Mouse (Mus musculus) heart, embryonic 14.5 days (tissue): ENCODE data around the gene Vill. TPM values are rescaled to one million over a fixed set of nuclear protein-coding genes. Genes with fewer than 3 reads are reported as not detected.

Experiments used
- ATAC-seq: fragments of 200-750 bp; cut with Nextera tagmentation; 2 replicates; pipeline ENCODE4 v1.8.0; 2017; ENCODE audit warnings: low read depth, moderate TSS enrichment; ENCODE audit not compliant: insufficient number of reproducible peaks, insufficient read depth, low FRiP score
- H3K27ac ChIP-seq, 2 experiments: fragments of 200-500 bp in 1 of 2; fragments of 300-500 bp in 1 of 2; sonication (generic) in 1 of 2; replicated peaks in 1 of 2; 2 replicates each; pipeline ENCODE4 v1.5.1; 2012 to 2014; ENCODE audit warnings: low read depth in 2 of 2, low read length in 2 of 2, control low read depth in 1 of 2, mild to moderate bottlenecking in 1 of 2, mixed read lengths in 1 of 2; ENCODE audit not compliant: control insufficient read depth in 1 of 2, insufficient read depth in 1 of 2
- H3K27me3 ChIP-seq: fragments of 300-500 bp; sonication (generic); 2 replicates; pipeline ENCODE4 v1.6.1; 2014; ENCODE audit warnings: mild to moderate bottlenecking, low read length, control low read depth; ENCODE audit not compliant: control insufficient read depth, insufficient read depth
- H3K36me3 ChIP-seq: fragments of 300-500 bp; sonication (generic); 2 replicates; pipeline ENCODE4 v1.6.1; 2014; ENCODE audit warnings: mild to moderate bottlenecking, control low read depth, low read length, mixed read lengths; ENCODE audit not compliant: control insufficient read depth, insufficient read depth
- H3K4me1 ChIP-seq, 2 experiments: fragments of 200-500 bp in 1 of 2; fragments of 300-500 bp in 1 of 2; sonication (generic) in 1 of 2; 2 replicates each; pipeline ENCODE4 v1.6.1; 2012 to 2014; ENCODE audit warnings: low read length in 2 of 2, control low read depth in 1 of 2, mixed read lengths in 1 of 2; ENCODE audit not compliant: control insufficient read depth in 2 of 2, insufficient read depth in 2 of 2
- H3K4me2 ChIP-seq: fragments of 300-500 bp; sonication (generic); 2 replicates; pipeline ENCODE4 v1.6.1; 2014; ENCODE audit warnings: mild to moderate bottlenecking, low read length
- H3K4me3 ChIP-seq, 2 experiments: fragments of 200-500 bp in 1 of 2; fragments of 300-500 bp in 1 of 2; sonication (generic) in 1 of 2; 2 replicates each; pipeline ENCODE4 v1.5.1; 2012 to 2014; ENCODE audit warnings: low read length in 2 of 2, mild to moderate bottlenecking in 2 of 2, control low read depth in 1 of 2, low read depth in 1 of 2, moderate library complexity in 1 of 2; ENCODE audit not compliant: control insufficient read depth in 1 of 2, insufficient read depth in 1 of 2
- H3K9ac ChIP-seq: fragments of 300-500 bp; sonication (generic); 2 replicates; pipeline ENCODE4 v1.6.1; 2014; ENCODE audit warnings: mild to moderate bottlenecking, low read length
- H3K9me3 ChIP-seq: fragments of 300-500 bp; sonication (generic); 2 replicates; pipeline ENCODE4 v1.6.1; 2016; ENCODE audit warnings: low read length, control low read depth; ENCODE audit not compliant: control insufficient read depth
- WGBS: fragments of 180-500 bp; shearing (Covaris S2); extraction: QIAGEN DNeasy Blood & Tissue Kit; methylation state at CpG from one replicate; pipeline ENCODE4 v1.1.7; 2014; 5-methylcytosine and 5-hydroxymethylcytosine counted together
- polyA plus RNA-seq: library from polyadenylated mRNA; unstranded; fragments of >200 nt; fragmentation: Nextera tagmentation; extraction: Ambion mirVana; gene quantifications from 2 replicates; pipeline ENCODE4 v1.2.1, GENCODE M21; 2014

The Vill gene
- polyA plus RNA-seq, 1 experiment from 2014 or later, result 10.7 TPM

DNA sequence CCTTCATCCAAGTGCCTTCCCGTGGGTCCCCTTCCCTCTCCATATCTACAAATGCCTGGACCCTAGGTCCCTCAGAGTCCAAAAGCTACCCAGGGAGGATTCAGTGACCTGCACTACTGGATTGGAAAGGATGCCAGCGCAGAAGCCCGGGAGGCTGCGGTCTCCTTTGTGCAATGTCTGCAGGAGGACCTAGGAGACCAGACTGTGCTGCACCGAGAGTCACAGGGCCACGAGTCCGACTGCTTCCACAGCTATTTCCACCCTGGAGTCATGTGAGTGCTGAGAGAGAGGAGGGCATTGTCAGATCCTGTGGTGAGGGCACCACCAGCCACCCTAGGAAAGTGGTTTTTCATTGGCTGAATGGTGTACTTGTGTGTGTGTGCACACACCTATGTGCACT, 5.7 kb downstream of the Vill start:
- 66% methylated on average over 7 of the region's 7 CpGs for WGBS
- H3K27ac ChIP-seq, result no peak overlapping the region
- H3K27me3 ChIP-seq, result no peaks in the 10 kb centered on the region
- no peak overlapping the region for H3K4me2 ChIP-seq
- no peak overlapping the region for H3K4me3 ChIP-seq
- no peak overlapping the region; the same call in 1 of the 2 replicates for H3K9ac ChIP-seq
- peaks cover 3 to 7% of the 10 kb centered on the region in 2 experiments; a peak in 2 of 4 replicates for H3K4me1 ChIP-seq
- no peaks in the 10 kb centered on the region for H3K9me3 ChIP-seq
- ATAC-seq, result no peak
- no peaks in the 10 kb centered on the region for H3K36me3 ChIP-seq

DNA sequence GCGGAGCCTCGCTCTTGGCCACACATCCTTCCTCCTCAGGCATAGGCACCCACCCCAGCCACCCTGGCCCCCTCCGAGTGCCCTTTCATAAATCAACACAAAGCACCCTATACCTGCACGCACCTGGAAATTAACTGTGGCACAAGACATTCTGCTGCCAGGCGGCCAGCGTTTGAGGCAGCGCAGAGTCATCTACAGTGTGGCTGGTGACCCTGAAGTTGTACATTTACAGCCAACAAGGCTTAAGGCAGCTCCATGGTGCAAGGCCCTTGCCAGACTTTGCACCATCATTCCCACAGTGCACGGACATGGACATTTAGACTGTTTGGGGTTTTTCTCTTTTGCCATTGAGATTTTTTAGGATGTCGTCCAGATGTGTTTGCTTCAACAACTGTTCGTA, 8.1 kb downstream of the Vill start:
- no peak for ATAC-seq
- Histone ChIP-seq H3K27ac (no peak overlapping the region), H3K9ac (no peak overlapping the region), H3K4me1 (peaks cover 2 to 3% of the 10 kb centered on the region in 2 experiments; a peak in 2 of 4 replicates), H3K4me3 (no peak overlapping the region), H3K27me3 (no peaks in the 10 kb centered on the region), H3K4me2 (no peak overlapping the region), H3K9me3 (no peaks in the 10 kb centered on the region), H3K36me3 (no peaks in the 10 kb centered on the region)
- WGBS, result 86% methylated on average over 10 of the region's 10 CpGs

DNA sequence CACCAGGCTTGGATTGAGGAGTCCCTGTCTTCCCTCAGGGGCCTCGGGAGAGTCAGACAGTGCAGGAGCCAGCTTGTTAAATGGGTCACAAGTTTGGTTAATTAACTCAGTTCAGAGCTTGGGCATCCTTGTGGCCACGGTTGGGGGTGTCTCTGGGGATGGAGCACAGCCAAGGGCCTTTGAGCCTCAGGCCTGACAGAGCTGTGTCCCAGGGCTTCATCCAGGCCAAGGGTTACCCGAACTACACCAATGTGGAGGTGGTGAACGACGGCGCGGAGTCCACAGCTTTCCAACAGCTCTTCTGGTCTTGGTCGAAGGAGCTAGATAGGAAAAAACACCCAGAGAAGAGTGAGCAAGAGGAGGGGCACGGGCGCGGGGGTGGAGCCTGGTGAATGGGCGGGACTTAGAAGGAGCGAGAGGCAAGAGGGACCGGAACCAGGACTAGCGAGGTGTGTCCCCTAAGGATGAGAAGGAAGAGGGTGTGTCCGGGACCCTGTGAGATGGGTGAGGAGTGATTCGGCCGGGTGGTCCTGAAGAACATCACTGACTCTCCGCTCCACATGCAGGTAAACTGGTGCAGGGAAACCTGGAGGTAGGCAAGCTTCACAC, 10.6 kb downstream of the Vill start:
- ATAC-seq, result no peak

DNA sequence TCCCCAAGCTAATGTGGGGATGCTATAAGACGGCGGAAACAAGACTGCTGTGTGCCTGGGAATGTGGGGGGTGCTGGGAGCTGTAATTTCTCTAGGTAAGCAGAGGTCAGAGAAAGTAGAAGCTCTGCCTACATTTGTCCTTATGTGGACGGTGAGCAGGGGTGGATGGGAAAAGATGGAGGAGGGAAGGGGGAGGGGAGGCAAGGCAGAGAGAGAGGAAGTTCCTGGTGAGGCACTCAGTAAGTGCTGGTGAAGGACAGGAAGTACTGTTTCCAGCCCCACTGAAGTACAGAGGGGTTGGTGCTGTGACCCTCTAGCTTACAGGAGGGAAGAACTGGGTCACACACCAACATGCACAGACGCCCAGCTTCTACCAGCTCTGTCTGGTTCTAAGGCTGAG, 11.7 kb downstream of the Vill start:
- Histone ChIP-seq H3K9me3 (no peaks in the 10 kb centered on the region), H3K36me3 (no peaks in the 10 kb centered on the region), H3K4me2 (no peak overlapping the region), H3K27me3 (no peaks in the 10 kb centered on the region), H3K27ac (no peak overlapping the region), H3K4me3 (no peak overlapping the region), H3K9ac (no peak overlapping the region), H3K4me1 (peaks cover 0 to 3% of the 10 kb centered on the region in 2 experiments; a peak in 2 of 4 replicates)
- 57% methylated on average over 4 of the region's 4 CpGs for WGBS
- ATAC-seq, result no peak

More for the DNA sequence above, 10.6 kb downstream of the Vill start:
- H3K36me3 ChIP-seq, result no peaks in the 10 kb centered on the region
- no peak overlapping the region for H3K4me3 ChIP-seq
- H3K27me3 ChIP-seq, result no peaks in the 10 kb centered on the region
- 20% methylated on average over 19 of the region's 19 CpGs for WGBS
- H3K9me3 ChIP-seq, result no peaks in the 10 kb centered on the region
- H3K27ac ChIP-seq, result no peak overlapping the region
- no peak overlapping the region for H3K9ac ChIP-seq
- H3K4me2 ChIP-seq, result peak overlapping the region; percentile 27; the same call in 1 of the 2 replicates
- peaks cover 2 to 3% of the 10 kb centered on the region in 2 experiments; a peak in 2 of 4 replicates for H3K4me1 ChIP-seq

DNA sequence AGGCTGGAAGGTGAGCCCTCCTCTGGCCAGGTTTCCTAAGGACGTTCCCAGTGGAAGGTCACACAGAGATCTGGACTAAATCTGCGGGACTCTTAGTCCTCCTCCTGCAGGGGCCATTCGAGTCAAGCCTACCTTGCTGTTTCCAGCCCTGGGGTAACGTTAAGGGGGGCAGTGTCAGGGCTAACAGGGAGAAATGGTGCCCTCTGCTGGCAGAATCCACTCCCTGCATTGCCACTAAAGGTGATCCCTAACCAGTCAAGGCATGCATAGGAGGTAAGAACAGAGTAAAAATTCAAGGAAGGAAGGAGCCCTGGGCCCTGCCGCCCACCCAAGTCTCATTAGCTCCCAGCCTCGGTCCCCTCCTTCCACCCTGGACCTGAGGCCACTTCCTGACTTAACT, 15.0 kb downstream of the Vill start:
- Histone ChIP-seq H3K9ac (no peak overlapping the region), H3K4me2 (no peak overlapping the region), H3K27me3 (no peaks in the 10 kb centered on the region), H3K36me3 (peaks cover 15% of the 10 kb centered on the region), H3K27ac (no peak overlapping the region), H3K4me3 (no peak overlapping the region), H3K9me3 (no peaks in the 10 kb centered on the region), H3K4me1 (peaks cover 3 to 9% of the 10 kb centered on the region in 2 experiments; a peak in 2 of 4 replicates)
- ATAC-seq, result no peak
- 3% methylated on average over 6 of the region's 6 CpGs for WGBS

DNA sequence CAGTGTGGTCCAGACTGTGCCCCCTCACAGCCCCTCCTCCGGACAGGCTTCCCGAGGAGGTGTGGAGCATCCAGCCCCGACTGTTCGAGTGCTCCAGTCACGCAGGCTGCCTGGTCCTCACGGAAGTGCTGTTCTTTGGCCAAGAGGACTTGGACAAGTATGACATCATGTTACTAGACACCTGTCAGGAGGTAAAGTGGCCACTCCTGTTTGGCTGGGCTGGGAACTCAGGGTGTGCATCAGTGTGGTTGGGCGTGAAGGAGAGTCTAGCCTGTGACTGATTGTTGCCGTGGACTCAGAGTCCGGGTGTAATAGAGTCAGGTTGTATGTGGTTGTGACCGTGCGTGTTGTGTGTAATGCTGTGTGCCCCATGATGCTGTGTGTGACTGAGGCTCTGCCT, 15.7 kb downstream of the Vill start:
- peaks cover 22% of the 10 kb centered on the region for H3K36me3 ChIP-seq
- no peak overlapping the region for H3K9ac ChIP-seq
- no peak overlapping the region for H3K27ac ChIP-seq
- no peak overlapping the region for H3K4me3 ChIP-seq
- 75% methylated on average over 11 of the region's 11 CpGs for WGBS
- no peaks in the 10 kb centered on the region for H3K27me3 ChIP-seq
- H3K4me2 ChIP-seq, result no peak overlapping the region
- ATAC-seq, result no peak
- H3K4me1 ChIP-seq, result peaks cover 4 to 10% of the 10 kb centered on the region in 2 experiments
- no peaks in the 10 kb centered on the region for H3K9me3 ChIP-seq

DNA sequence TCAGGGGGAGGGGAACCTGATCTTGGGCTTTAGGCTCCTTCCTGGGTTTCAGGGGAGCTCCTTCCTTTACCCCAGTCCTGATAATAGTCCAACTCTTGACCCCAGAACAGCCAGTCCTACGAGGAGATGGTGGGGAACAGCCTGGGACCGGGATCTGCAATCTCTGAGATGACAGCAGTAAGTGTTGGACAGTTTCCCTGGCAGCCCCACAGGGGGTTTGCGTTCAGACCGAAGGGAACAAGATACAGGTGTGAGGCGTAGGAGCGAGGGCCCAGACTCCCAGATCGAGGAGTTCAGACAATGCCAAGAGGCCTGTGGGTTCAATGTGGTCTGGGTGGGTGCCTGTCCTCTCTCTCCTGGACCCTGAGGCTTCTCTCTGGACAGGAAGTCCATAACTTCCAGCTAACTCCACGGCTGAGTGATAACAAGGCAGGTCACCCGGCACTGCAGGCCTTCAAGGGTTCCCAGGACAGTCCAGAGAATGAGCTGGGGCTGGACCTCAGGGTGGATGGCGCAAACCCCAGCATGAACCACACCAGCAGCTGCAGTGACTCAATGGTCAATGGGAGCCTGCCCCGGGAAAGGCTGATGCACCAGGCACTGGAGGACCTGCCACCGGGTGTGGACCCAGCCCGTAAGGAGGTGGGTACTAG, 17.7 kb downstream of the Vill start:
- 58% methylated on average over 13 of the region's 13 CpGs for WGBS
- Histone ChIP-seq H3K36me3 (peaks cover 40% of the 10 kb centered on the region), H3K4me3 (no peak overlapping the region), H3K9ac (no peak overlapping the region), H3K4me2 (no peak overlapping the region), H3K9me3 (no peaks in the 10 kb centered on the region), H3K27me3 (no peaks in the 10 kb centered on the region), H3K27ac (no peak overlapping the region), H3K4me1 (peaks cover 9 to 12% of the 10 kb centered on the region in 2 experiments)
- no peak for ATAC-seq
